Mouse (Mus musculus) liver, embryonic 12.5 days (tissue): ENCODE data around the gene Ccdc7a. TPM values are rescaled to one million over a fixed set of nuclear protein-coding genes. Genes with fewer than 3 reads are reported as not detected.

Experiments
- ATAC-seq: fragments of 200-750 bp; cut with Nextera tagmentation; 2 replicates; pipeline ENCODE4 v1.8.0; 2017; ENCODE audit warnings: moderate number of reproducible peaks, mild to moderate bottlenecking, moderate library complexity
- H3K27ac ChIP-seq: fragments of 300-500 bp; sonication (generic); 2 replicates; pipeline ENCODE4 v1.5.1; 2016; ENCODE audit warnings: mild to moderate bottlenecking
- H3K27me3 ChIP-seq: fragments of 300-500 bp; sonication (generic); replicated peaks from 2 replicates; pipeline ENCODE4 v1.6.1; 2016; ENCODE audit warnings: mild to moderate bottlenecking, moderate library complexity
- H3K36me3 ChIP-seq: fragments of 300-500 bp; sonication (generic); 2 replicates; pipeline ENCODE4 v1.6.1; 2016; ENCODE audit warnings: mild to moderate bottlenecking, moderate library complexity
- H3K4me1 ChIP-seq: fragments of 300-500 bp; sonication (generic); 2 replicates; pipeline ENCODE4 v1.6.1; 2016
- H3K4me2 ChIP-seq: fragments of 300-500 bp; sonication (generic); 2 replicates; pipeline ENCODE4 v1.6.1; 2016; ENCODE audit warnings: mild to moderate bottlenecking, moderate library complexity
- H3K4me3 ChIP-seq: fragments of 300-500 bp; sonication (generic); 2 replicates; pipeline ENCODE4 v1.5.1; 2016; ENCODE audit warnings: mild to moderate bottlenecking, moderate library complexity
- H3K9ac ChIP-seq: fragments of 300-500 bp; sonication (generic); 2 replicates; pipeline ENCODE4 v1.6.1; 2016; ENCODE audit warnings: mild to moderate bottlenecking, moderate library complexity
- H3K9me3 ChIP-seq: fragments of 300-500 bp; sonication (generic); replicated peaks from 2 replicates; pipeline ENCODE4 v1.6.1; 2016; ENCODE audit warnings: mild to moderate bottlenecking, moderate library complexity
- WGBS: fragments of 180-500 bp; shearing (Covaris S2); methylation state at CpG from one replicate; pipeline ENCODE4 v1.1.7; 2016; ENCODE audit not compliant: insufficient replicate concordance; 5-methylcytosine and 5-hydroxymethylcytosine counted together
- polyA plus RNA-seq: library from polyadenylated mRNA; unstranded; fragments of >200 nt; fragmentation: Nextera tagmentation; extraction: Ambion mirVana; gene quantifications from 2 replicates; pipeline ENCODE4 v1.2.1, GENCODE M21; 2016

The Ccdc7a gene
- polyA plus RNA-seq, 1 experiment from 2014 or later = not detected

GRCm38 (mm10) chr8:128727213-128727612 lies 338.1 kb downstream of the Ccdc7a start:
- H3K4me1 ChIP-seq = no peaks in the 10 kb centered on the region
- no peak for ATAC-seq
- WGBS = 88% methylated on average over 1 of the region's 1 CpGs
- no peak overlapping the region for H3K4me3 ChIP-seq
- H3K4me2 ChIP-seq = no peak overlapping the region
- H3K36me3 ChIP-seq = peaks cover 83% of the 10 kb centered on the region
- no peaks in the 10 kb centered on the region for H3K9me3 ChIP-seq
- H3K27ac ChIP-seq = no peak overlapping the region
- no peaks in the 10 kb centered on the region for H3K27me3 ChIP-seq
- no peak overlapping the region for H3K9ac ChIP-seq

- no peak for ATAC-seq
- WGBS = 65% methylated on average over 1 of the region's 1 CpGs
These were observed 340.5 kb downstream of the Ccdc7a start for GRCm38 (mm10) chr8:128724819-128725218.

GRCm38 (mm10) chr8:128716184-128716583 lies 349.1 kb downstream of the Ccdc7a start:
- no peak for ATAC-seq
- Histone ChIP-seq H3K36me3 (peaks cover 89% of the 10 kb centered on the region), H3K4me1 (peaks cover 5% of the 10 kb centered on the region; the same call in 1 of the 2 replicates), H3K9me3 (no peaks in the 10 kb centered on the region), H3K27me3 (no peaks in the 10 kb centered on the region), H3K4me2 (no peak overlapping the region), H3K9ac (no peak overlapping the region), H3K27ac (no peak overlapping the region), H3K4me3 (no peak overlapping the region)

More at GRCm38 (mm10) chr8:128724819-128725218, 340.5 kb downstream of the Ccdc7a start:
- H3K4me2 ChIP-seq = no peak overlapping the region
- peaks cover 80% of the 10 kb centered on the region for H3K36me3 ChIP-seq
- H3K4me3 ChIP-seq = no peak overlapping the region
- H3K9me3 ChIP-seq = no peaks in the 10 kb centered on the region
- peaks cover 5% of the 10 kb centered on the region; the same call in 1 of the 2 replicates for H3K4me1 ChIP-seq
- no peak overlapping the region for H3K27ac ChIP-seq
- H3K9ac ChIP-seq = no peak overlapping the region
- no peaks in the 10 kb centered on the region for H3K27me3 ChIP-seq

- H3K4me1 ChIP-seq = peaks cover 10% of the 10 kb centered on the region
- no peak overlapping the region for H3K9ac ChIP-seq
- no peaks in the 10 kb centered on the region for H3K9me3 ChIP-seq
- no peaks in the 10 kb centered on the region for H3K27me3 ChIP-seq
- whole genome bisulfite sequencing = 36% methylated on average over 3 of the region's 3 CpGs
- H3K4me3 ChIP-seq = no peak overlapping the region
- H3K36me3 ChIP-seq = peaks cover 85% of the 10 kb centered on the region
- no peak overlapping the region for H3K4me2 ChIP-seq
- ATAC-seq = peak; percentile 77
- no peak overlapping the region for H3K27ac ChIP-seq
These were observed 356.1 kb downstream of the Ccdc7a start for GRCm38 (mm10) chr8:128709261-128709660.

- no peak overlapping the region for H3K4me2 ChIP-seq
- no peak overlapping the region for H3K9ac ChIP-seq
- ATAC-seq = no peak
- H3K36me3 ChIP-seq = peaks cover 40% of the 10 kb centered on the region
- no peaks in the 10 kb centered on the region for H3K27me3 ChIP-seq
- H3K9me3 ChIP-seq = no peaks in the 10 kb centered on the region
- peaks cover 25% of the 10 kb centered on the region for H3K4me1 ChIP-seq
- no peak overlapping the region for H3K4me3 ChIP-seq
- no peak overlapping the region for H3K27ac ChIP-seq
- WGBS = 93% methylated on average over 2 of the region's 2 CpGs
These were observed 360.5 kb downstream of the Ccdc7a start for GRCm38 (mm10) chr8:128704836-128705235.

GRCm38 (mm10) chr8:128704376-128704775 lies 360.9 kb downstream of the Ccdc7a start:
- H3K4me2 ChIP-seq = no peak overlapping the region
- no peak overlapping the region for H3K4me3 ChIP-seq
- H3K36me3 ChIP-seq = peaks cover 36% of the 10 kb centered on the region
- no peak overlapping the region for H3K9ac ChIP-seq
- no peaks in the 10 kb centered on the region for H3K27me3 ChIP-seq
- ATAC-seq = no peak
- 83% methylated on average over 1 of the region's 1 CpGs for WGBS
- H3K9me3 ChIP-seq = no peaks in the 10 kb centered on the region
- no peak overlapping the region for H3K27ac ChIP-seq
- peaks cover 29% of the 10 kb centered on the region for H3K4me1 ChIP-seq

- H3K36me3 ChIP-seq = no peaks in the 10 kb centered on the region
- no peak overlapping the region for H3K9ac ChIP-seq
- peaks cover 73% of the 10 kb centered on the region for H3K4me1 ChIP-seq
- H3K4me2 ChIP-seq = no peak overlapping the region
- no peak overlapping the region for H3K4me3 ChIP-seq
- H3K27me3 ChIP-seq = no peaks in the 10 kb centered on the region
- ATAC-seq = no peak
- no peaks in the 10 kb centered on the region for H3K9me3 ChIP-seq
- H3K27ac ChIP-seq = no peak overlapping the region
- 47% methylated on average over 3 of the region's 3 CpGs for WGBS
These were observed 367.4 kb downstream of the Ccdc7a start for GRCm38 (mm10) chr8:128697945-128698344.

- Histone ChIP-seq H3K4me2 (peak overlapping the region; percentile 48), H3K36me3 (no peaks in the 10 kb centered on the region), H3K9me3 (no peaks in the 10 kb centered on the region), H3K9ac (no peak overlapping the region), H3K27ac (peak overlapping the region; percentile 78), H3K27me3 (no peaks in the 10 kb centered on the region), H3K4me1 (peaks cover 84% of the 10 kb centered on the region), H3K4me3 (no peak overlapping the region)
- peak; percentile 73 for ATAC-seq
- WGBS = 61% methylated on average over 1 of the region's 1 CpGs
These were observed 368.5 kb downstream of the Ccdc7a start for GRCm38 (mm10) chr8:128696701-128697397.

- ATAC-seq = peak; percentile 31
- Histone ChIP-seq H3K36me3 (no peaks in the 10 kb centered on the region), H3K9me3 (no peaks in the 10 kb centered on the region), H3K27me3 (no peaks in the 10 kb centered on the region), H3K4me3 (peak overlapping the region; percentile 17; the same call in 1 of the 2 replicates), H3K4me2 (peak overlapping the region; percentile 50), H3K27ac (peak overlapping the region; percentile 73), H3K9ac (peak overlapping the region; percentile 49), H3K4me1 (peaks cover 71% of the 10 kb centered on the region)
- WGBS = 77% methylated on average over 1 of the region's 1 CpGs
These were observed 375.3 kb downstream of the Ccdc7a start for GRCm38 (mm10) chr8:128690056-128690455.

GRCm38 (mm10) chr8:128688679-128689078 lies 376.6 kb downstream of the Ccdc7a start:
- Histone ChIP-seq H3K36me3 (no peaks in the 10 kb centered on the region), H3K4me3 (no peak overlapping the region; the same call in 1 of the 2 replicates), H3K4me2 (peak overlapping the region; percentile 86), H3K9me3 (no peaks in the 10 kb centered on the region), H3K9ac (no peak overlapping the region), H3K4me1 (peaks cover 69% of the 10 kb centered on the region), H3K27me3 (no peaks in the 10 kb centered on the region), H3K27ac (peak overlapping the region; percentile 72)
- ATAC-seq = peak; percentile 46
- 16% methylated on average over 3 of the region's 3 CpGs for WGBS

- Histone ChIP-seq H3K4me3 (peak overlapping the region; percentile 85), H3K4me2 (peak overlapping the region; percentile 86), H3K36me3 (no peaks in the 10 kb centered on the region), H3K27ac (peak overlapping the region; percentile 97), H3K9ac (peak overlapping the region; percentile 95), H3K4me1 (peaks cover 58% of the 10 kb centered on the region), H3K9me3 (no peaks in the 10 kb centered on the region), H3K27me3 (no peaks in the 10 kb centered on the region)
- WGBS = 0% methylated on average over 2 of the region's 2 CpGs
- ATAC-seq = no peak
These were observed 378.8 kb downstream of the Ccdc7a start for GRCm38 (mm10) chr8:128686429-128686990.

GRCm38 (mm10) chr8:128685507-128686428 lies 379.5 kb downstream of the Ccdc7a start, which contains the start of gene Itgb1:
Itgb1 (plus strand) TSS chr8:128685654.
- H3K9me3 ChIP-seq = no peaks in the 10 kb centered on the region
- H3K36me3 ChIP-seq = no peaks in the 10 kb centered on the region
- H3K4me3 ChIP-seq = peak within 1 kb of the TSS; percentile 85
- peak within 1 kb of the TSS; percentile 86 for H3K4me2 ChIP-seq
- peak within 1 kb of the TSS; percentile 97 for H3K27ac ChIP-seq
- peak within 1 kb of the TSS; percentile 95 for H3K9ac ChIP-seq
- H3K4me1 ChIP-seq = peaks cover 56% of the 10 kb centered on the region
- peak; percentile 86 for ATAC-seq
- H3K27me3 ChIP-seq = no peaks in the 10 kb centered on the region
- under 1% methylated on average over 96 of the region's 113 CpGs for WGBS
